Mouse (Mus musculus): Measurements from ENCODE around the gene Cdk15.

GRCm38 (mm10) chr1:59340814-59341588 is 84.3 kb downstream of the Cdk15 start:
- TF ChIP-seq CTCF (IDR thresholded peaks at IDR 0.05; ENCODE audit: low read depth) = no peak; the same call in 1 of the 2 replicates
- TF ChIP-seq EP300 (optimal IDR thresholded peaks at IDR 0.05) = no peak

All from stomach, postnatal 0 days (tissue).